Mouse (Mus musculus) CD4-positive, CD25-positive, alpha-beta regulatory T cell, adult 9 weeks (primary cell): ENCODE measurements around the gene Lrrc20. TPM values are rescaled to one million over a fixed set of nuclear protein-coding genes. Genes with fewer than 3 reads are reported as not detected.

ENCODE experiments used
- polyA plus RNA-seq: library from polyadenylated mRNA; unstranded; fragments of 100-300 nt; shearing (Covaris generic); gene quantifications from one replicate; pipeline ENCODE4 v1.2.1, GENCODE M21; 2017

The Lrrc20 gene
- polyA plus RNA-seq: 10.7 TPM

DNA sequence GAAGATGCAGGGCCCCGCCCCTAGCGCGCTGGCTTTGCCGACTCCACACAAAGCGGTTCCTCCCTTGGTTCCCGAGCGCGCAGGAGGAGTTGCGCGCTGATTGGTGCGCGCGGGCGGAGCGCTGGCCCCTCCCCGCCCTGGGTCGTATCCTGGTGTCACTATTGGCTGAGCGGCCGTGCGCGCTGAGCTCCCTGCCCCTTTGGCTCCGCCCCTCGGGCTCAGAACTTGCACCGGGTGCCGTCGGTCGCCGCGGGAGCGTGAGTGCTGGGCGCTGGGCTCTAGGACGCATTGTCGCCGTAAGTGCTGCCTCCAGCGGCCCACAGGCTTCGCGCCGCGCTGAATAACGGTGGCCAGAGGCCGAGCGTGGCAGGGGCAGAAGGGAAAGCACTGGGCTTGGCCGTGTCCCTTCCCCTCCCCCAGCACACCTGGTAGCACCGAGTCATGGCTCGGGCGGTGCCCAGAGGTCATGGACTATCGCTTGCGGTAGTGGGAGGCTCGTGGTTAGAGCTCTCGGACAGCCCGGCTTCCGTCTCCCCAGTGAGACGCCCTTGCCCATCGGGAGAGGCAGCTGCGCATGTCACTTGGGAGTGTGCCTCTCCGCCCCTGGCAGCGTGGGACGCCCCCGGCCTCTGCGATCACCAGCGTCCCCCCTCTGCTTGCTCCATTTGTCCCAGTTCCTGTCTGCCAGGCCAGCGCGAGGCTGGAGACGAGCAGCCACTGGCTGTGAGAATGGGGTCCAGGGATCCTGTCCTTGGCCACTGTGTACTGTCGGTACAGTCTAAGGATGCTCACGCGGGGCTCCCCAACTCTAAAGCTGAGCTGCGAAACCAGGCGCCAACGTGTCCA lies at the start of gene Lrrc20:
Gene Lrrc20 (plus strand): TSS at position 208 of the 846 bp plus-strand sequence.

DNA sequence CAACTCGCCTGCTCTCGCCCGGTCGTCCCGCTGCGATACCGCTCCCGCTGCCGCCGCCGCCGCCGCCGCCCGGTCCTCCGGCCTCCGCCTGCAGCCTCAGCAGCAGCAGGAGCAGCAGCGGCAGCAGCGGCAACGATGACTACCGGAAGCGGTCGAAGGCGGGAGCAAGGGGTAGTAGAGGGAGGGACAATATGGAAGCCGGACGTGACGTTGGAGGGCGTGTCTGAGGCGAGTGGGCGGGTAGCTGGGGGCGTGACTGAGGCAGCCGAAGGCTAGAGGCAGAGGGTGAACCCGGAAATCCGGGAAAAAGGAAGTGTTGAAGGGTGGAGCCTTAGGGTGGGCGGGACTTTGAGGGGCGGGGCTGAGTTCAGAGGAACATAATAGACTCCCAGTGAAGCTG lies 23.0 kb upstream of the Lrrc20 start, which contains the start of gene Eif4ebp2:
Gene Eif4ebp2 (minus strand): TSS at position 17 of the 400 bp plus-strand sequence.

Other genes starting within 250 kb of the Lrrc20 start
- 0.36 TPM for gene Adamts14, start 202.4 kb upstream of the Lrrc20 start, polyA plus RNA-seq
- 16.3 TPM for gene Prf1, start 178.0 kb upstream of the Lrrc20 start, polyA plus RNA-seq
- not detected for gene Pald1, start 92.3 kb upstream of the Lrrc20 start, polyA plus RNA-seq
- gene Nodal, start 57.8 kb upstream of the Lrrc20 start, polyA plus RNA-seq: not detected
- 7.3 TPM for gene Eif4ebp2, start 23.1 kb upstream of the Lrrc20 start, polyA plus RNA-seq
- not detected for gene Npffr1, start 119.7 kb downstream of the Lrrc20 start, polyA plus RNA-seq
- 73.9 TPM for gene Ppa1, start 172.8 kb downstream of the Lrrc20 start, polyA plus RNA-seq
- gene Sar1a, start 204.5 kb downstream of the Lrrc20 start, polyA plus RNA-seq: 169 TPM
- gene Tysnd1, start 219.7 kb downstream of the Lrrc20 start, polyA plus RNA-seq: 2.0 TPM
- 4.6 TPM for gene Aifm2, start 239.5 kb downstream of the Lrrc20 start, polyA plus RNA-seq